Mouse (Mus musculus): ENCODE measurements at regions not wholly inside any gene's neighbourhood (a gene's known extent, or its start where the extent isn't known, plus 50 kb on each side); places are given as distances from the start of the nearest gene placed in this dataset.

- no peak for TF ChIP-seq CTCF (conservative IDR thresholded peaks at IDR 0.05; ENCODE audit: insufficient read depth, insufficient read length, low read depth, low read length)
- no peak for TF ChIP-seq POLR2A (IDR thresholded peaks at IDR 0.05; ENCODE audit: low read depth, low read length)
These were observed 199.7 kb upstream of the Eef2kmt start for GRCm38 (mm10) chr16:5455352-5455965.
